Mouse (Mus musculus) right cerebral cortex, postnatal 14 days (tissue): ENCODE results near the gene Hist1h2ba.

ENCODE experiments used
- DNase-seq: peaks from one replicate; pipeline ENCODE4 v3.0.0; 2022

Hist1h2ba gene

DNA sequence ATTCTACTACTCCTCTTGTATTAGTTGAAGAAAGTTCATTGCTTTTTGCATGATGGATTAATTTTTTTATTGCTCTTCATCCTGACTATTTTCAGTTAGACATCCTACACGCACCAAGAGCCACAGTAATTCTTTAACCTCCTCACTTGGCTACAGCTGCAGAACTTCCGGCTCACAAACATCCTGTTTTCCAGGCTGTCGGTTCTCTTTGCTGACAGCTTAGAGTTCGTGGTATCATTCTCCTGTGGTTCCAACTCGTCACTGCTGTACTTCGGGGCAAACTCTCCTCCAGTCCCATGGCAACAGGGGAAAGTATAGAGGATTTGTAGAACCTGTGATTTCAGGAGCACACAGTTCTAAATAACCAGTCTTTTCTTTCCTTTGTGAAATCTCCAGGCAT lies 35.7 kb downstream of the Hist1h2ba start:
- no peak for DNase-seq

DNA sequence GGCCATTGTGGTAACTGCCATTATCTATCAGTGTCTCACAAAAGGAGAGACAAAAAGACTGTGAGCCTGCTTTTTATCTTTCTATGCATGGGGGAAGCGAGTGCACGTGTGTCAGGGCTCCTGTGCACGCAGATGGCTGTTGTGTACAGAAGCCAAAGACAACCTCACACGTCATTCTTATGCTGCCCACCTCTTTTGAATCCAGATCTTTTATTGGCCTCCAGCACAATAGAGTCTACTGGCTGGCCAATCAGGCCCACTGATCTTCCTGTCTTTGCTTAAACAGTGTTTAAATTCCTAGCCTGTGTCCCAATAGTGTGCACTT lies 40.7 kb downstream of the Hist1h2ba start:
- no peak for DNase-seq

DNA sequence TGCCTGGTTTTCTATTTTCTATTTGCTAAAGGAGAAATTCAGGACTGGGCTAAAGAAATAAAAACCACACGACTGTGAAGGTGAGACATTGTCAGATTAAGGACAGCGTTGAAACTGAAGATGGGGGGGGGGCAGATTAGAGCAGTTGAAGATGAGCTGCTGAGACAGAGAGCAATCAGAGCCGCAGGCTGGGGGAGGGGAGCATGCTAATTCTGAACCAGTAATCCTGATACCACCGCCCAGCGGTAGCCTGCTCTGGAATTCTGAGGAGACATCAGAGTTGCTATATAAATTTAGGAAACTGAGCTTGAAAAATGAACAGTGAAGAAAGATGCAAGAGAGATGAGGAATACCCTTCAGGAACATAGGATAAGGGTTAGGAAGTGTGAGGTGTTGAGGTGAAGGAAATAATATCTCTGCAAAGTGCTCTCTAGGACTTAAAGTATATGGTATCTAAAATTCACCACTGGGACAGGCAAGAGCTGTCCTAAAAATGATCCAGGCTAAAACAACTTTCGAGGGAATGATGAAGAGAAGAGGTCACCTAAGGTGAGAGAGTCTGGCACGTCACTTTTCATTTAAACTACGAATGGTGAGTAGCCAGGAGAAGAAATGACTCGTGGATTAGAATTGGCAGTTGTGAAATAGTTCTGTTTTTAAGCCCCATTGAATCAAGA lies 41.2 kb downstream of the Hist1h2ba start:
- no peak for DNase-seq

GRCm38 (mm10) chr13:23889011-23889605 lies 44.8 kb downstream of the Hist1h2ba start:
- DNase-seq, result no peak

DNA sequence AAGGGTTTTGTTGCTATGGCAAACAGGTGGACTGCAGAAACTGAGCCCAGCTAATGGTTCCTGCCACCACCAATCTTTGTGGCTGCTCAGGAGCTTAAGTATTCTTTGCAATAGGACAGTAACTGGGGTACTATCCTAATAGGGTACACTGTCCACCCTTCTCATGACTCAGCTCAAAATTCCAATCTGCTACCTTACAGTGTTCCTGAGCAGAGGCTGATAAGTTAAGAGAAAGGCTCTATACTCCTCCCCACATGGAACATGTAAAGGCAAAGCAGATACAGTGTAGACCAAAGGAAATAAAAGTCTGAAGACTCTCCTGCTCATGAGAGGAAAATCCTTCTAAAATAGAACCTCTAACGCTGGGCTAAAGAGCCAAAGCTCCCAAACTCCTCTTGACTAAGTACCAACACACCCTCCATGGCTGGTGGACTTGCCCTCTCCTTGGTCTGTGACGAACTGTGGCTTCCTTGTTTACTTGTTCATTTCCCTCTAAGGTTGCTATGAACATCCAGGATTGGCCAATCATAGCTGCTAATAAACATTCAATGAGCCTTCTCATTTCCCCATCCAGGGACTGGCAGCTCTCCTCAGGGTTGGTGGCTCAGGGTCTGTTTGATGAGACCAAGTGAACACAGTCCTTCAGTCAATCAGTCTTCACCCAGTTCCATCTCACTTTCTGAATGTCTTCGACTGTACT lies 46.8 kb downstream of the Hist1h2ba start:
- no peak for DNase-seq

DNA sequence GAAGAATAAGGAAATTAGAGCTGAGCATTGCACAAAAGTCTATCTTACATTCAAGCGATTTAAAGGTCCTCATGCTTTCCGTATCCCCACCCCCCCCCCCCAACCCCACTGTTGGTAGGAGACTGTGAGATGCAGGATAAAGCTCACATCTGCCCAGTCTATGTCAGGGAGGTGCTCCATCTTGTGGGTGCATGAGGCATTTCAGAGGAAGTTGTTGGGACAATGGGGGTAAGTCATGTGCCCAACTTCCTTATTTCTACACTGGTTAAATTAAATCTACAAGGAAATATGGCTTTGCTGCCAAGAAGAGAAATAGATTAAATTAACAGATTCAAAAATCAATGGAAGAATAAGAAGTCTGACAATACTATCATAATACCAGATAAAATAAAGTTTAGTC lies 48.4 kb downstream of the Hist1h2ba start:
- DNase-seq, result no peak
